In genomic region chr14:79074786-79075185, GRCm38 (mm10) we compare ENCODE assay signal across 19 mouse cellular contexts.
DNase-seq lines count a peak whose midpoint lies in the region; ATAC-seq and TF ChIP-seq lines count a peak whose summit lies in the region.
"Had no signal": no experiment of that assay in that cellular context is flagged by ENCODE, and none has a peak within 500 bp of the region (broad histone marks: within the 10 kb centered on the region; RNA-seq: fewer than 3 reads in every experiment).

No protein-coding gene starts in this region.

- peak; percentile 14 to 45 for DNase-seq in lung, adult 18-20 months
- DNase-seq in lung, postnatal 0 days (ENCODE audit: low spot score): no peak
- DNase-seq in gastrocnemius, postnatal 36 days: peak; percentile 48 to 50
- peak; percentile 35 for DNase-seq in heart, postnatal 25 days (ENCODE audit: low spot score)
- DNase-seq in urinary bladder, postnatal 36 days (ENCODE audit: low spot score in 2 of 2): no peak
- no peak for DNase-seq in frontal cortex, postnatal 25 days (ENCODE audit: low spot score in 2 of 2)
- no peak for DNase-seq in thymus, postnatal 0 days (ENCODE audit: low spot score)
- DNase-seq: adrenal gland, postnatal 25 days; cerebellum, adult 9-10 months; liver; spleen, adult 18-20 months; thymus, postnatal 36 days had no signal

- H3K27ac ChIP-seq in lung, postnatal 0 days (ENCODE audit: low read length): no peak overlapping the region
- H3K27ac ChIP-seq: hindbrain, embryonic 14.5 days; lung, embryonic 15.5 days; neural tube, embryonic 15.5 days; stomach, postnatal 0 days had no signal

- no peaks in the 10 kb centered on the region for H3K27me3 ChIP-seq in lung, postnatal 0 days (replicated peaks; ENCODE audit: insufficient read depth, low read length)
- H3K27me3 ChIP-seq: lung, embryonic 15.5 days; neural tube, embryonic 15.5 days had no signal

- TF ChIP-seq CTCF in lung, postnatal 0 days (IDR thresholded peaks at IDR 0.05): no peak

- no peaks in the 10 kb centered on the region for H3K9me3 ChIP-seq in lung, postnatal 0 days (ENCODE audit: low read length)
- H3K9me3 ChIP-seq: lung, embryonic 15.5 days; neural tube, embryonic 15.5 days had no signal

- no peak overlapping the region for H3K4me3 ChIP-seq in lung, postnatal 0 days (ENCODE audit: low read depth, low read length)
- H3K4me3 ChIP-seq: lung, embryonic 15.5 days; neural tube, embryonic 15.5 days had no signal

- no peak overlapping the region for H3K4me2 ChIP-seq in lung, postnatal 0 days (replicated peaks; ENCODE audit: low read depth, low read length)
- H3K4me2 ChIP-seq: hindbrain, embryonic 14.5 days; lung, embryonic 15.5 days; neural tube, embryonic 15.5 days had no signal

- TF ChIP-seq EP300 in lung, postnatal 0 days (IDR thresholded peaks at IDR 0.05): no peak

- no peak for ATAC-seq in lung, postnatal 0 days
- ATAC-seq: CD4-positive, CD25-positive, alpha-beta regulatory T cell, adult 4 months; forebrain, embryonic 16.5 days; intestine, postnatal 0 days had no signal

- WGBS in lung, postnatal 0 days: 70% methylated on average over 8 of the region's 8 CpGs

- no peaks in the 10 kb centered on the region for H3K36me3 ChIP-seq in lung, postnatal 0 days (ENCODE audit: insufficient read depth, low read length)
- H3K36me3 ChIP-seq: lung, embryonic 15.5 days; neural tube, embryonic 15.5 days had no signal

- no peaks in the 10 kb centered on the region for H3K4me1 ChIP-seq in lung, postnatal 0 days (ENCODE audit: insufficient read depth, low read depth, low read length)
- H3K4me1 ChIP-seq: neural tube, embryonic 15.5 days had no signal

- intact Hi-C loops in gastrocnemius, postnatal 36 days (cut with DNase I): no loop called here
- intact Hi-C loops in heart, postnatal 25 days (cut with DNase I): no loop called here

- no peak overlapping the region for H3K9ac ChIP-seq in lung, postnatal 0 days (replicated peaks; ENCODE audit: low read depth)
- H3K9ac ChIP-seq: hindbrain, embryonic 14.5 days; lung, embryonic 15.5 days; neural tube, embryonic 15.5 days had no signal

Comparison
In these comparisons a context has a peak if more than half of its experiments do, and no peak if none do; other contexts are left out.
1. DNase-seq: peak in lung, adult 18-20 months (2 of 2), gastrocnemius, postnatal 36 days (2 of 2) and heart, postnatal 25 days (single experiment); none in lung, postnatal 0 days (single experiment), urinary bladder, postnatal 36 days (0 of 2), frontal cortex, postnatal 25 days (0 of 2) and thymus, postnatal 0 days (single experiment).